Mouse (Mus musculus) forebrain, embryonic 11.5 days (tissue): Measurements from ENCODE around the gene Tmem178b. TPM values are rescaled to one million over a fixed set of nuclear protein-coding genes. Genes with fewer than 3 reads are reported as not detected.

Source experiments
- ATAC-seq: fragments of 200-750 bp; cut with Nextera tagmentation; replicated peaks from 2 replicates; pipeline ENCODE4 v1.8.0; 2017; ENCODE audit warnings: moderate TSS enrichment; ENCODE audit not compliant: low FRiP score
- DNase-seq: peaks from one replicate; pipeline ENCODE4 v3.0.0-alpha.2; 2017; ENCODE audit warnings: low spot score
- H3K27ac ChIP-seq: fragments of 300-500 bp; sonication (generic); 2 replicates; pipeline ENCODE4 v1.5.1; 2014; ENCODE audit warnings: low read depth, low read length
- H3K27me3 ChIP-seq: fragments of 300-500 bp; sonication (generic); 2 replicates; pipeline ENCODE4 v1.6.1; 2014; ENCODE audit warnings: mild to moderate bottlenecking, low read length, mixed read lengths; ENCODE audit not compliant: control insufficient read depth, insufficient read depth
- H3K36me3 ChIP-seq: fragments of 300-500 bp; sonication (generic); 2 replicates; pipeline ENCODE4 v1.6.1; 2014; ENCODE audit warnings: mild to moderate bottlenecking, low read length, moderate library complexity, mixed read lengths; ENCODE audit not compliant: control insufficient read depth, insufficient read depth
- H3K4me1 ChIP-seq: fragments of 300-500 bp; sonication (generic); replicated peaks from 2 replicates; pipeline ENCODE4 v1.6.1; 2014; ENCODE audit warnings: low read length, mixed read lengths; ENCODE audit not compliant: control insufficient read depth, insufficient read depth
- H3K4me2 ChIP-seq: fragments of 300-500 bp; sonication (generic); 2 replicates; pipeline ENCODE4 v1.6.1; 2014; ENCODE audit warnings: low read depth, mild to moderate bottlenecking, low read length, moderate library complexity, mixed read lengths; ENCODE audit not compliant: severe bottlenecking
- H3K4me3 ChIP-seq: fragments of 300-500 bp; sonication (generic); 2 replicates; pipeline ENCODE4 v1.5.1; 2014; ENCODE audit warnings: low read depth, low read length
- H3K9ac ChIP-seq: fragments of 300-500 bp; sonication (generic); 2 replicates; pipeline ENCODE4 v1.6.1; 2014; ENCODE audit warnings: low read length
- H3K9me3 ChIP-seq: fragments of 300-500 bp; sonication (generic); 2 replicates; pipeline ENCODE4 v1.6.1; 2016; ENCODE audit warnings: low read length, mixed read lengths; ENCODE audit not compliant: control insufficient read depth
- WGBS: fragments of 180-500 bp; shearing (Covaris S2); extraction: QIAGEN DNeasy Blood & Tissue Kit; methylation state at CpG from one replicate; pipeline ENCODE4 v1.1.7; 2014; 5-methylcytosine and 5-hydroxymethylcytosine counted together
- polyA plus RNA-seq: library from polyadenylated mRNA; unstranded; fragments of >200 nt; fragmentation: Nextera tagmentation; extraction: Ambion mirVana; gene quantifications from 2 replicates; pipeline ENCODE4 v1.2.1, GENCODE M21; 2014

Tmem178b gene
- polyA plus RNA-seq, 1 experiment from 2014 or later: 7.4 TPM

DNA sequence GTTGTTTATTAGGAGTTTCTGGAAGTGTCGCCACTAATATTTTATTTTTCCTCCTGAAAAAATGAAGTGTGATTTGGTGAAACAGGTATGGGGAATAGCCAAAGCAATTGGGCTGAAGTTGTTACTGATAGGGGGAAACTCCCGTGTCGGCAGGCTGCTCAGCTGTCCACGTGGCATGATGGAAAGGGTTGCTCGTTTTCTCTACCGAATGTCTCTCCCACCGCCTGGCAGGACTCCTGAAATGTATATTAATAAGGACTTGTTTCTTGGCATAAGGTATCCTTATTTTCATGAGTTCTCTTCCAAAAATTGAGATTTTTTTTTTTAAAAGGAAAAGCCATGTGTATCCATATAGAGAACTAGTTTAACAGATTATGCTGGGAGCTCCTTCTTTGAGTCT lies 67.8 kb downstream of the Tmem178b start:
- WGBS: 93% methylated on average over 7 of the region's 7 CpGs
- H3K9me3 ChIP-seq: no peaks in the 10 kb centered on the region
- no peak for ATAC-seq
- no peak overlapping the region for H3K4me2 ChIP-seq
- H3K36me3 ChIP-seq: no peaks in the 10 kb centered on the region
- no peak overlapping the region for H3K9ac ChIP-seq
- no peak for DNase-seq
- H3K27me3 ChIP-seq: no peaks in the 10 kb centered on the region
- H3K4me1 ChIP-seq: no peaks in the 10 kb centered on the region; the same call in 1 of the 2 replicates
- no peak overlapping the region for H3K27ac ChIP-seq
- no peak overlapping the region for H3K4me3 ChIP-seq

DNA sequence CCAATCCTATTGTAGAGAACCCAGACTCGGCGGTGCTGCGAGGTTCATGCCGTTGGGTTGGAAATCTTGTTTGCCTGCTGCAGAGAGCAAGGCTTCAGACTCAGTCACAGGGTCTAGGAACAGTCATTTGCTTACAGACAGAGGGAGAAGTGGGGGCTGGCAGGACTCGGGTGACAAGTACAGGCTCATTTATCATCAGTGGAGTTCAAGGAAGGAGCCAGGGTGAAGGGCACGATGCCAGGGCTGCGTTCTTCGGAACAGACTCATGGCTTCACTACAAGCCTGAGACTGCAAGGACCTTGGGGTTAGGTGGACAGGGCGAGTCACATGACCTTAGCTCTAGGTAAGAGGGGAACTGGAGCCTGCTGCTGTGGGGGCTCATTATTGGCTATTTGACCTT lies 71.8 kb downstream of the Tmem178b start:
- Histone ChIP-seq H3K27ac (no peak overlapping the region), H3K9ac (no peak overlapping the region), H3K4me1 (no peaks in the 10 kb centered on the region; the same call in 1 of the 2 replicates), H3K4me3 (no peak overlapping the region), H3K9me3 (no peaks in the 10 kb centered on the region), H3K36me3 (no peaks in the 10 kb centered on the region), H3K27me3 (no peaks in the 10 kb centered on the region), H3K4me2 (no peak overlapping the region)
- no peak for DNase-seq
- 82% methylated on average over 9 of the region's 9 CpGs for WGBS
- ATAC-seq: no peak

- Histone ChIP-seq H3K27ac (no peak overlapping the region), H3K4me3 (no peak overlapping the region), H3K4me2 (no peak overlapping the region), H3K9me3 (no peaks in the 10 kb centered on the region), H3K36me3 (no peaks in the 10 kb centered on the region), H3K27me3 (no peaks in the 10 kb centered on the region), H3K9ac (no peak overlapping the region), H3K4me1 (no peaks in the 10 kb centered on the region; the same call in 1 of the 2 replicates)
- ATAC-seq (peak; percentile 69), DNase-seq (no peak)
- WGBS: 66% methylated on average over 5 of the region's 5 CpGs
These were observed 72.8 kb downstream of the Tmem178b start for GRCm38 (mm10) chr6:39945670-39946440.

DNA sequence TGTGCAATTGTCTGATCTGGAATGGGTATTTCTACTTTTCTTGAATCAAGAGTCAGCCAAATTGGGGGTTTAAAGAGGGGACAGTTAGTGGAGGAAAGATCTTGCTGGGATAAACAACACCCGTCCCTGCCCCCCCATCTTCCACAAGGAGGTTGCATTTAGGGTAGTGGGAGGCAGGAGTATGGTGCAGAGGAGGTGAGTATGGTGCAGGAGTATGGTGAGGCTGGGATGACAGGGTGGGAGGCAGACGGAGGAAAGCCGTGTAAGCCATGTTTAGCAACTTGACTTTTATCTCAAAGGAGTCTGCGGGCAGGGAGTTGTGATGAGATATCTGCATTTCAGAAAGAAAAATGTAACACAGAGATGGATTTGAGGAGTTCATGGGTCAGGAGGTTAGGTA lies 73.5 kb downstream of the Tmem178b start:
- Histone ChIP-seq H3K4me2 (no peak overlapping the region), H3K36me3 (no peaks in the 10 kb centered on the region), H3K4me1 (no peaks in the 10 kb centered on the region; the same call in 1 of the 2 replicates), H3K9ac (no peak overlapping the region), H3K9me3 (no peaks in the 10 kb centered on the region), H3K27me3 (no peaks in the 10 kb centered on the region), H3K27ac (no peak overlapping the region), H3K4me3 (no peak overlapping the region)
- 75% methylated on average over 4 of the region's 4 CpGs for WGBS
- DNase-seq (no peak), ATAC-seq (peak; percentile 10; the same call in 1 of the 2 replicates)

DNA sequence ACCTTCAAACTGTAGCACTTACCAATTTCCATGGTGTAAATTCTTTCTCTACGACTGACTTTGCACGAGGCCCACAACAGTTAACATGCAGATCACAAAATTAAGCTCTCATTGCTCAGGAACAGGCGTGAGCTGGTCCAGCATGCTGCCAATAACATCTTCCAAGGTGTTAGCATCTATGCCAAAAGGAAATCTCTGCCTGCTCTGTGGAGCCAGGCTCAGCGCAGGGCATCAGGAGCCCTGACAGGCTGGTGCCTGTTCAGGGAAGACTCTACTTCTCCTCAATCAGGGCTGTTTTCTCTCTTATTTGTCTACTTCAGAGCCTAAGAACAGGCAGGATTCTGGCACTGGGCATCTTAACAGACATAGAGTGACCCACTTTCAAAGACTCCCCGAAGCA lies 80.9 kb downstream of the Tmem178b start:
- Histone ChIP-seq H3K4me3 (no peak overlapping the region), H3K4me2 (no peak overlapping the region), H3K9me3 (no peaks in the 10 kb centered on the region), H3K27me3 (no peaks in the 10 kb centered on the region), H3K9ac (no peak overlapping the region), H3K4me1 (no peaks in the 10 kb centered on the region), H3K36me3 (no peaks in the 10 kb centered on the region), H3K27ac (no peak overlapping the region)
- ATAC-seq (no peak), DNase-seq (no peak)
- WGBS: 87% methylated on average over 5 of the region's 5 CpGs

DNA sequence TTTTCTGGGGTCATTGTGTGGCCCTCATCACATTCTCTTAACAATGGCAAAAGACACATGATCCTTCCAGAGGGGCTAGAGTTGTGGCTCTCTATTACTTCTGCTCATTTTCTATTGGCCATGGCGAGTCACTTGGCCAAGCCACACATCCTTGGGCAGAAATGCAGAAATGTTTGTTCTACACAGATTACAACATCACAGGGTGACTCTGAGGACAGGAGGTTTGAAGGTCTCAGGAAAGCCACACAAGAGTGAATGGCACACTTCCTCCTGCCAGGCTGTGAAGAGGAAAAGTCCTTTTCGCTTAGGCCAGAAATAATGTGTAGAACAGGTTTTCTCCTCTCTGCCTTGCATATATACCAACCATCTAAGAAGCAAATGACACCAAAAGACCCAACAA lies 82.1 kb downstream of the Tmem178b start:
- Histone ChIP-seq H3K27me3 (no peaks in the 10 kb centered on the region), H3K27ac (no peak overlapping the region), H3K9ac (no peak overlapping the region), H3K4me3 (no peak overlapping the region), H3K4me2 (no peak overlapping the region), H3K9me3 (no peaks in the 10 kb centered on the region), H3K4me1 (no peaks in the 10 kb centered on the region), H3K36me3 (no peaks in the 10 kb centered on the region)
- no peak for DNase-seq
- WGBS: 99% methylated on average over 2 of the region's 2 CpGs
- ATAC-seq: no peak

GRCm38 (mm10) chr6:39964606-39965005 lies 91.5 kb downstream of the Tmem178b start:
- Histone ChIP-seq H3K4me2 (no peak overlapping the region), H3K9ac (no peak overlapping the region), H3K27ac (no peak overlapping the region), H3K9me3 (no peaks in the 10 kb centered on the region), H3K36me3 (no peaks in the 10 kb centered on the region), H3K27me3 (no peaks in the 10 kb centered on the region), H3K4me3 (no peak overlapping the region), H3K4me1 (no peaks in the 10 kb centered on the region)
- WGBS: 81% methylated on average over 4 of the region's 4 CpGs
- ATAC-seq (no peak), DNase-seq (no peak)

DNA sequence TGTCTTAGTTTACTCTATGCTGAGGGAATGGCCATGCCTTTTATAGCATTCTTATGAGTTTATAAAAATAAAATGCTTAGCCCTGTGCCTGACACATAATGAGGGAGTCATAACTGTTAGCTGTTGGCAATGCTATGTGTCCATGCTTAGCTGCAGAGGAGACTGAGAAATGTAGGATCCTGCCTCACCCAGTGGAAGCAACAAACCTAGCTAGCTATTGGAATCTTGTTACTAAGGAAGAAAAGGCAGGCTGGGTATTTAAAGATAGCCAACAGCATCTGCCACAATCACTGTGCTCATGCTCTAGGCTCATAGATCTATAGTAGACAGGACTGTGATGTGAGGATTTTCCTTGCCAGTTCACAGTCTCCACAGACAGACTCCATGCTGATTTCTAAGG lies 97.2 kb downstream of the Tmem178b start:
- Histone ChIP-seq H3K9ac (no peak overlapping the region), H3K4me2 (no peak overlapping the region), H3K4me1 (no peaks in the 10 kb centered on the region), H3K27me3 (no peaks in the 10 kb centered on the region), H3K36me3 (no peaks in the 10 kb centered on the region), H3K4me3 (no peak overlapping the region), H3K27ac (no peak overlapping the region), H3K9me3 (no peaks in the 10 kb centered on the region)
- DNase-seq (no peak), ATAC-seq (no peak)

DNA sequence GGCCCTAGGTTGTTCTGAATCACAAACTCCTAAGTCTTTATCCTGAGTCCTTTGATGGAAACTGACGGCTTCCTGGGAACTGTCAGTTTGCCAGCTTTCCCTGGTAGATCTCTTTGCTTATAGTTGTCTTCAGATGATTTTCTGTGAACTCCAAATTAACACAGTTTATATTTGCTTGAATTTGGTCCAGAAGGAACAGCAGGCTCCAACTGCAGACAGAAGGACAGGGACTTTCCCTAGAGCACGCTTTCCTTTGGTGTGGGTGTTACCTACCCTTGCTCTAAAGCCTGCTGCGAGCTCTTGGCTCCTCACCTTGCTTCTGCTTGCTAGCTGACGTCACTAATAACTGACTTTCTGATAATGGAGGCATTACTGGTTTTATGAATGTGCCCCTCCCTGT lies 105.9 kb downstream of the Tmem178b start:
- DNase-seq: no peak

More for the DNA sequence above, 105.9 kb downstream of the Tmem178b start:
- H3K9ac ChIP-seq: no peak overlapping the region
- WGBS: 91% methylated on average over 4 of the region's 4 CpGs
- H3K27me3 ChIP-seq: no peaks in the 10 kb centered on the region
- H3K4me1 ChIP-seq: no peaks in the 10 kb centered on the region
- H3K27ac ChIP-seq: no peak overlapping the region
- no peak overlapping the region for H3K4me2 ChIP-seq
- ATAC-seq: no peak
- no peak overlapping the region for H3K4me3 ChIP-seq
- H3K9me3 ChIP-seq: no peaks in the 10 kb centered on the region
- H3K36me3 ChIP-seq: no peaks in the 10 kb centered on the region
